Mouse (Mus musculus) erythroid progenitor cell, adult 5-6 weeks (primary cell): ENCODE results near the gene St3gal4. TPM values are rescaled to one million over a fixed set of nuclear protein-coding genes. Genes with fewer than 3 reads are reported as not detected.

Experiments used
- ATAC-seq: replicated peaks from 2 replicates; pipeline ENCODE4 v1.8.0; 2016; ENCODE audit warnings: moderate number of reproducible peaks, mild to moderate bottlenecking, moderate TSS enrichment, inconsistent platforms; ENCODE audit not compliant: poor library complexity, low FRiP score, severe bottlenecking
- total RNA-seq, 2 experiments: library from RNA; stranded (forward) in 1 of 2; stranded (reverse) in 1 of 2; fragments of 150-400 nt in 1 of 2; fragments of 186-747, 209-891 nt in 1 of 2; gene quantifications; 2 replicates each; pipeline versions ENCODE4 v1.2.3 to v1.2.4; 2015 to 2017; ENCODE audit warnings: low replicate concordance in 2 of 2

St3gal4 gene
- total RNA-seq, 2 experiments from 2014 or later: 37.9 to 41.5 TPM

DNA sequence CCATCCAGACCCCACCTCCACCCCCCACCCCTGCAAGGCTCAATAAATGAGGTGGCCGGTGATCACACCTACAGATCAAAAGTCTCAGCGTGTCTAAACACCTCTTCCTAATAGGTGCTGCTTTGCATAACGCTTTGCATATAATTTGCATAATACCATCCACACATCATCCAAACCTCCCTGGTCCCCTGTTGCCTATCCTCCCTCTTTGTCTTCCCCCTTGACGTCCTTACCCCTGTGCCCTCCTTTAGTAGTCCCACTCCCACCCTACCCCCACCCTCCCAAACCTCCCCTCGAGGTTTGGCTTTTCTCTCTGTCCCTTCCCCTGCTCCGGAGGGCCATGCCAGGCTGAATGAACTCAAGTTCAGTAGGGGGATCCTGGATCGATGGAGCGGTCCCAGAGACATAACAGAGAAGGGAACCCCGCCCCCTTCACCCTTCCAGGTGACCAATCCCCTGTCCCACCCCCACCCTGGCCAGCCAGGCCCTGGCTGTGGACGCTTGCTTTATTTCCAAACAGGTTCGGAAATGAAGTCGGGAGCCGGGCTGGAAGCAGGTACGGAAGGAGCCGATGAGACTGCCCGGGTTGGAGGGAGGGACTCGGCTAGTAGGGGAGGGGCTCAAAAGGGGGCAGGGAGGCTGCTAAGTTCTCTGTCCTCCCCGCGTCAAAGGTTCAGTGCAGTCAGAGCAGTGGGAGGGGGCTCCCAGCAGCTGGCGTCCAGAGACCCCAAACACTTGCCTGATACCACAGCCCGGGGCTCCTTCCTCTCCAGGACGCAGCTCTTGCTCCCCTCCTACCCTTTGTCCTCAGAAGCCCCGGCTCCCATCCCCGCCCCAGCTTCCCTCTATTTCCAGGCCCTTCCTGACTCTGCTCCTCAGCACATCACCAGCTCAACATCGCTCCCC is 94.2 kb downstream of the St3gal4 start:
- no peak for ATAC-seq

DNA sequence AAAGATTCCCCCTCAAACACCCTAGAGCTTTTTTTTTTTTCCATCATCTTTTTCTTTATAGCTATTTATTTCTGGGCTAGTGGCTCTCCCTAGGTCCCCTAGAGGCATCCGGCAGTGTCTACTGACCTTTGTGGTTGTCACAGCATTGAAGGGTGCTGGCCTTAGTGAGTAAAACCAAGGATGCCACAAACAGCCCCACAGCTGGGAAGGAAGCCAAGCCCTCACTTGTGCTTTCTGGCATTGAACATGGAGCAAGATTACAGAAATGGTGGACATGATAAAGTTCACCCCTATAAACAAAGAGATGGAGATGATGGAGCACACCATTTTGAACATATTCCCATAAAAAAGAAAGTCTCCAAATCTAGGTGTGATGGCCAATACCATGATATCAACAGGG is 97.3 kb downstream of the St3gal4 start:
- ATAC-seq: no peak

DNA sequence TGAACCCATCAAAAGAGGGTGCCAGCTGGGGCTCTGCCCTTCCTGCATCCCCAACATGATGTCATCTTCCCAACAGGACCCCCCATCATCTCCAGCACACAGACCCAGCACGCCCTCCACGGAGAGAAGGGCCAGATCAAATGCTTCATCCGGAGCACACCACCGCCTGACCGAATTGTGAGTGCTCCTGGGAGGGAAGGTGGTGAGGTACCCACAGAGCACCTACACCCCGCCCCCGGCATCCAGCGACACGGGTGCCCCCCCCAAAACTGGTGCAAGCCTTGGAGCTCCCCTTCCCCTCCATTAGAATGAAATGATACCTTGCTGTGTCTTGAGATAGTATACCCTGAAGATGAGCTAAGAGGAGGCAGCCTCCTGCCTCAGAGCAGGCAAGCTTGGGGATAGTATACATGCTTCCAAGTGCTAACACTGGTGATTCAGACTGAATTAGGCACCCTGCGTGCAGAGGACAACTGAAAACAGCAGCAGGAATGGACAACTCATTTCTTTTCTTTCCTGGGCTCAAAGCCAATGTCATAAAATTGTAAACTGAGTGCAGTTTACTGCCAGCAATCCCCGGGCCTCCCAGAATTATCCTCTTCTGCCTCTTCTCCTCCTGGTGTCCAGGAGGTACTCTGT is 98.9 kb downstream of the St3gal4 start:
- no peak for ATAC-seq

DNA sequence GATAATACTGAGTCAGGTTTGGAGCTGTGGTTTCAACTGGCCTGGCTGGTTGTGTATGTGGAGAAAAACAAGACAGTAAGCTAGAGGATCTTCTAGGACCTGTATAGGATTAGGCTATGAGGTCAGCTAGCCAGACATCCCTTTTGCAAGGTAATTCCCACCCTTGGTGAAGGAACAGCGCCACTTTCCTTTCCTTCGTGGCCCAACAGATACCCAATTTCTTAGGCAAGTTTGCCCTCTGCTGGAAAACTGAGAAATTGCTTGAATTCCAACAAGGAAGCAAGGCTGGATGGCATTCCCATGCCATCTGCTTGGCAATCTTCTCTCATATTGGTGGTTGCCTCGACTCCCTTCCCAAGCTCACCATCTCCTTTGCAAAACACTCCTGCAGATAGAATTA is 99.7 kb downstream of the St3gal4 start:
- no peak for ATAC-seq

DNA sequence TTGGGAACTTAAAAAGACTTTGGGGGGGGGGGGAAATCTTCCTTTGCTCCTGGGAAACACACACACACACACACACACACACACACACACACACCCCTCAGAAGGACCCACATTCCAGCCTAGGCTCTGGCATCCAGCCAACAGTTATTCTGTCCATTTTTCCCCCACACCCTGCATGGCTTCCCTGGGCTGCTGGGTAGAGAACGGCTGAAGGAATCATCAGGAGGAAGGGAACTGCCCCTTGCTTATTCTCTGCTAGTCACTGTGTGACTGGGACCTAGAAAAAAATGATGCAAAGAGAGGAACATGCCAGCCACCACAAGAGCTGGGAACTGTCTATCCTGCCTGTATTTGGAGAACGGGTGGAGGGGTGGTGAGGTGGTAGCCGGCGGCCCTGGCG is 101.0 kb downstream of the St3gal4 start:
- ATAC-seq: no peak

DNA sequence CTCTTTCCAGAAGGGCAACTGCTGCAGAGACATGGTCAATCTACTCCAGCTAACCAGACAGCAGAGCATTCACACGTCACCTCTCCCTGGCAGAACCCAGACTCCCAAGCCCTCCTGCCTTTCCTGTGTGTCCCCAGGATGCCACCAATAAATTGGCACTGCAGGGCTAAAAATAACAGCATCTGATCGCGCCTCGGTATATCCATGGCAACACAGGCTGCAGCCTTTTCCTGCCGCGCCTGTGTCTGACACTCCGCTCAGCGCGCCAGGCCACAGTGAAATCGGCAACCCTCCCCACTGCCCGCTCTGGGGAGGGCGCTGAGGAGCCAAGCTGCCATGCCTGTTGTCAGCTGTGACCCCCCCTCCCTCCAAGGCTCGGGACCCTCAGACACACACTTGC is 101.5 kb downstream of the St3gal4 start:
- no peak for ATAC-seq

DNA sequence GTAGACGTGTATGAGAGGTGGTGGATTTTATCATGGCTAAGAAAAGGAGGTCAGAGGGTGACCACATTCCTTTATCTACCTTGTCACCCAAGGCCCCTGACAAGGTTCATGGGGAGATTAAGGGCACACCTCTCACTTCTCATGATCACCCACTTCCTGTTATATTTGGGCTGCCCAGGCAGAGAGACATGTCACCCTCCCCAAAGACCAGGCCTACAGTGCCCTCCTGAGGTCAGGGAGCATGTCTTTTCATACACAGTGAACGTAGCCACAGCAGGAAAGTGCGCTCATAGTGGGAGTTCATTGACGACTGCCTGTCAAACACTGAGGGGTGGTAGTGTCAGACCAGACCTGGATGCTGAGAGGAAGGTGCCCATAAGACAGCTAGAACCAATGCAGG is 102.3 kb downstream of the St3gal4 start:
- no peak for ATAC-seq

DNA sequence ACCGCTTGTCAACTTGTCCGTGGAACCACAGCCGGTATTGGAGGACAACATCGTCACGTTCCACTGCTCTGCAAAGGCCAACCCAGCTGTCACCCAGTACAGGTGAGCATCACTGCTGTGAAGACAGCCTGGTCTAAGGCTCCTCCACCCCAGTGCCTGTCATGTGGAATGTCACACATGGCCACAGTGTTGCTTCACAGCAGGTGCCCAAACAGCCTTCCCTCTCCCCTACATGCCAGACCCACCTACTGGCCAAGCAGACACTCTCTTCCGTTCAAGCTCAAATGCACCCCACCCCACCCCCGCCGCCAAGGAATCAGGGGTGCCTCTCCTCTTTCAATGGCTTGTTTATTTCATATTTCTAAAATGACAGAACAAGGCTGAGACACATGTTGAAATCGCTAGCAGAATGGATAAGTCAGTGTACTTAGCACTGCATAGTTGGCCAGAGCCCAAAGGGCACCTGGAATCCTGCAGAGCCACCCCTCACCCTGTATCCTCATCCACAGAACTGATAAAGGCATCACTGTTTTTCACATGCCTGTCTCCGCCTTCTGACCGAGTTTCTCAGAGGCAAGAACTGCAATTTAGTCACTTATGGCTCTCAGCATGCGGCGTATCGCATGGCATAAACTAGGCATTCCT is 111.2 kb downstream of the St3gal4 start:
- no peak for ATAC-seq

DNA sequence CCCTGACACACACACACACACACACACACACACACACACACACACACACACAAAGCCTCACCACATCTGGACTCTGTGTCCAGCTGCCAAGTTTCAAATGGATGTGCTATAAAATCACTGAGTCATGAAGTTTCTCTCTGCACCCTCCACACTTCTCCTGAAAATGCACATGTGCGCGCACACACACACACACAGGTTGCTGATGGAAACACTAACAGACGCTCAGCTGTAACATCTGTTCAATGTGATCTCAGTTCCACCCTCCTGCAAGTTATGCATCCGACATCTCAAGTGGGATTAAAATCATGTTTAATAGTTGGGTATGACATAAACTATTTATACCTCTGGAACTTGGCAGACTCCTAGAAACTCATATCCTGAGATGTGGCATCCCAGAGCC is 115.0 kb downstream of the St3gal4 start:
- ATAC-seq: no peak

DNA sequence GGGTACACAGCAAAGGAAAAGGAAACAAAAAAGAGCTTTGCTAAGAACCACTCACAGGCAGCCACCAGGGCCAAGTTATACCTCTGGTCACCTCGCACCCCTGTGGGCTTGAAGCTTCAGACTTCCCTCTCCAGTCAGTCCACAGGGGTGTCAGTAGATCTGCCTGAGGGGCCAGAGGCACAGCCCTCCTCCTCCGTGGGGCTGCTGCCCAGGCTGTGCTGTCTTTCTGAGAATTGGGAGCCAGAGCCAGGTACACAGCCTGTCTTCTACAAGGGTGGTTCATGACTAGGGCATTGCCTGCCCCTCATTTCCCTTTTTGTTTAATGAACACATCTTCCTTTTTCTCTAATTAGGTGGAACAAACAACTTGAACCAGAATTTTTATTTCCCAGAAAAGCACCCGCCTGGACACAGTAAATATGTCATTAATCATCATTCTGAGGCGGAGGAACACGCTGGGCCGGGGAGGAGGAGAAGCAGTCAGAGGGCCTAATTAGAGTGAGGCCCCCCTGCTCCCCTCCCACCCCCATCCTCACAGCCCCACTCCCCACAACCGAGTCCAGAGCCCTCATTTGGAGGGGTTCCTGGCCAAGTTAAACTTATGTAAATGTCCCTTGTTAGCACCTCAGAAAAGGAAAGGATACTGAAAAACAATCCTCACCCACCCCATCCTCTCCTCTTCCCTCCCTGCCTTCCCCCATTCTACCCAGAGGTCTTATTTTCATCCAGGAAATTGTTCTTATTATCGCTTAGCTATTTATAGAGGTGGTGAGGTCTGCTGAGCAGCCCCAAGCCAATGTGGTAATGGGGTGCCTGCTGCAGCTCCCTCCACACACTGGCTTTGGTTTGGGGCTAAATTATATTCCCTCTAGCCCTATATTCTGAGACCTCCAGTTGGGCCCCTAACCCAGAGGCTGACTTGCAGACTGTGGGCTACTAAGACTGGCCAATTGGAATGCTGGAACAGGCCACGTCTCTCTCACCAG is 120.9 kb downstream of the St3gal4 start:
- ATAC-seq: no peak

Other genes with a start within 250 kb of the St3gal4 start
- gene Dcps, start 56.8 kb upstream of the St3gal4 start, total RNA-seq (2015; ENCODE audit: low replicate concordance): 5.4 and 17.3 TPM in 2 replicates
- 10.3 and 18.7 TPM in 2 replicates for gene Dcps, start 56.8 kb upstream of the St3gal4 start, total RNA-seq (2017; ENCODE audit: low replicate concordance)
- gene Srpr, start 80.9 kb upstream of the St3gal4 start, total RNA-seq (2015; ENCODE audit: low replicate concordance): 34.2 and 48.6 TPM in 2 replicates
- 32.9 and 66.9 TPM in 2 replicates for gene Srpr, start 80.9 kb upstream of the St3gal4 start, total RNA-seq (2017; ENCODE audit: low replicate concordance)
- 2.5 and 4.0 TPM in 2 replicates for gene Tirap, start 81.0 kb upstream of the St3gal4 start, total RNA-seq (2015; ENCODE audit: low replicate concordance)
- gene Tirap, start 81.0 kb upstream of the St3gal4 start, total RNA-seq (2017; ENCODE audit: low replicate concordance): 0.83 and 1.2 TPM in 2 replicates
- gene Foxred1, start 91.8 kb upstream of the St3gal4 start, total RNA-seq (2015; ENCODE audit: low replicate concordance): 3.8 and 4.3 TPM in 2 replicates
- 9.4 and 10.4 TPM in 2 replicates for gene Foxred1, start 91.8 kb upstream of the St3gal4 start, total RNA-seq (2017; ENCODE audit: low replicate concordance)
- 10.5 and 27.0 TPM in 2 replicates for gene Fam118b, start 148.5 kb upstream of the St3gal4 start, total RNA-seq (2015; ENCODE audit: low replicate concordance)
- gene Fam118b, start 148.5 kb upstream of the St3gal4 start, total RNA-seq (2017; ENCODE audit: low replicate concordance): 11.0 and 14.1 TPM in 2 replicates
- 1.1 and 5.4 TPM in 2 replicates for gene Rpusd4, start 148.6 kb upstream of the St3gal4 start, total RNA-seq (2015; ENCODE audit: low replicate concordance)
- gene Rpusd4, start 148.6 kb upstream of the St3gal4 start, total RNA-seq (2017; ENCODE audit: low replicate concordance): 0.45 and 1.2 TPM in 2 replicates